Mouse (Mus musculus) heart, postnatal 14 days (tissue): ENCODE data around the gene Sumo3. TPM values are rescaled to one million over a fixed set of nuclear protein-coding genes. Genes with fewer than 3 reads are reported as not detected.

Experiments
- DNase-seq, 2 experiments: peaks; one replicate each; pipeline ENCODE4 v3.0.0; 2021 to 2022
- intact Hi-C: fragments of 180-260 bp; cut with DNase I; formaldehyde crosslinking; loops from one replicate; pipeline ENCODE4 v1.15.1; 2025
- total RNA-seq, 2 experiments: library from RNA; stranded (reverse); gene quantifications; 2 replicates each; pipeline ENCODE4 v1.2.3; 2021

Gene Sumo3
- total RNA-seq, 2 experiments from 2014 or later = 53.7 to 61.6 TPM

DNA sequence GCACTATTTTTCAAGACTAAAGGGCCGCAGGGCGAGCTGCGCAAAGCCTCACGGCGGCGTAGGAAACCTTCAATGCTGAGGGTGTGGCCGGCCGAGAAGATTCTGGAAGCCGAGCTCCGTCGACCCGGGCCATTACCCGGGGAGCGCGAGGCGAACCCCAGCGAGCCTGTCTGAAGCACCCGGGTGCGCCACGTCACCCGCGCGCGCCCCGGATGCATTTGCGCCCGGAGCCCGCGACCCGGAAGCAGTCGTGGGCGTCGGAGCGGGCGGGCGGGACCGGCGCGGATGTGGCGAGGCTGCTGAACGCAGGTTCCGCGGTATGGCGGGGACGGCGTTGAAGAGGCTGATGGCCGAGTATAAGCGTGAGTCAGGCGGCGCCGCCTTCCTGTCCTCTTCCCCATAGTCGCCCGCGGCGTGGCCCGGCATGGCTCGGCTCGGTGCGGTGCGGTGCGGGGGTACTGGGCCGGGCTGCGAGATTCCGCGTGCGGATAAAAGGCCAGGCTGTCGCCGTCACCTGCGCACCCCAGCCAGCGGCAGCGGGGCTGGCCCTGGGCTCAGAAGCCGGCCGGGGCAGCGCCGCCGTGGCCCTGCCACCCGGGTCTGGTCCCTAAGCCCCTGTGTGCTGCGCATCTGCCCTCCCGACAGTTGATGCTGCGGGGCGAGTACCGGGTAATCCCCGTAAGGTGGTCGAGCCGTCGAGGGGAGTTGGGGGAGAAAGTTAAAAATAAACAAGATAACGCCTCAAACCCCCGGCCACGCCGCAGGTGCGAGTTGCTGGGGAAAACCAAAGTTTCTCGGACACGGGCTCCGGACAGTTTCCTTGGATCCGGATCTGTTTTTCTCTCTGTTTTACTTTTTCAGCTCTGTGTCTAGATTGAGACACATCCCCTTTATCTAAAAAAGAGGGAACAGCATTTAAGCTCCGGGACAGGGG lies 16.4 kb downstream of the Sumo3 start, which contains the start of gene Ube2g2:
Gene Ube2g2, plus strand, starts transcription at position 221 of the 934 bp plus-strand sequence.
- intact Hi-C loops = loop anchor here (2.0 to 10.0 kb wide), 3 partner anchors 40 to 542 kb away; partner anchors contain the start of genes D10Jhu81e and Pttg1ip
- DNase-seq = peak; percentile 98 to 99

- intact Hi-C loops = loop anchor here (2.0 to 10.0 kb wide), 3 partner anchors 41 to 542 kb away; partner anchors contain the start of genes D10Jhu81e and Pttg1ip
- DNase-seq = peak; percentile 70 to 71
Observed at GRCm38 (mm10) chr10:77623069-77623492, 17.2 kb downstream of the Sumo3 start.

GRCm38 (mm10) chr10:77623639-77624400 lies 17.9 kb downstream of the Sumo3 start:
- intact Hi-C loops = loop anchor here (2.0 to 10.0 kb wide), 3 partner anchors 42 to 541 kb away; partner anchors contain the start of genes D10Jhu81e and Pttg1ip

DNA sequence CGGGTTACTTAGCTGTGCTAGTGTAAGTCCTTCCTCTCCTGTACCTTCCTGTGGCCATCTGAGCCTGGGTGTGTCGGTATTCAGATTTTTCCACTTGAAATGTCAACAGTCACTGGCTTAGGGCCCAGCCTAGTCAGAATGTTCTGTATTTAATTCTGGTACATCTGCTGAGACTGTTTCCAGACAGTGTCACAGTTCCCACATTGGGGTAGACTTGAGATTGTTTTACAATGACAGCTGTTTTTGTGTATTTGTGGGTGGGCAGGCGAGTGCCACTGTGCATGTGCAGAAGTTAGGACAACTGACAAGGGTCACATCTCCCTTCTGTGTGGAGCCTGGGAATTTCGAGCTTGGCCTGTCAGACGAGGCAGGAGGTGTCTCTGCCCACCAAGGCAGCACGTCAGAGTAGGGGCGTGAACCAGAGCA lies 18.7 kb downstream of the Sumo3 start:
- DNase-seq = peak; percentile 62 to 70
- intact Hi-C loops = loop anchor here (5.0 to 10.0 kb wide), 2 partner anchors 42 to 540 kb away; partner anchors contain the start of genes D10Jhu81e and Pttg1ip

More at GRCm38 (mm10) chr10:77623639-77624400, 17.9 kb downstream of the Sumo3 start:
- no peak for DNase-seq

GRCm38 (mm10) chr10:77626036-77626435 lies 20.1 kb downstream of the Sumo3 start:
- intact Hi-C loops = loop anchor here (2.0 to 10.0 kb wide), 3 partner anchors 191 to 539 kb away; partner anchors contain the start of gene D10Jhu81e
- peak in 1 of 2 experiments; percentile 38 for DNase-seq

DNA sequence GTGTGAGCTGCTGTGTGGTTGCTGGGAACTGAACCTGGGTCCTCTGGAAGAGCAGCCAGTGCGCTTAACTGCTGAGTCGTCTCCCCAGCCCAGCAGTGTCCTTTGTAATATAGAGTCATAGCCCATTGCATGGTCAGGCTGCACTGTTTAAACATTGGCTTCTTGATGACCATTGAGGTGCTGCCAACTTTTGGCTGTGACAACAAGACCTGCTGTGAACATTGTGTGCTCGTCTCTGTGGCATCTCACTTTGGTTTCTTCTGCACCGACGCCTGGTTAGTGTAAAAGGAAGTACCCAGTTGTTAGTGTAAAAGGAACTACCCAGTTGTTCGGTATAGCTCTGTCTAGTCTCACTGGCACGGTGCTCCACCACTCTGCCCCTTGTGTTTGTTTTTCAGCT lies 20.7 kb downstream of the Sumo3 start:
- DNase-seq = no peak
- intact Hi-C loops = loop anchor here (2.0 to 10.0 kb wide), 3 partner anchors 191 to 538 kb away; partner anchors contain the start of gene D10Jhu81e

GRCm38 (mm10) chr10:77627497-77627896 lies 21.6 kb downstream of the Sumo3 start:
- DNase-seq = peak; percentile 88 to 91
- intact Hi-C loops = loop anchor here (1.0 to 10.0 kb wide), 4 partner anchors 190 to 537 kb away; partner anchors contain the start of gene D10Jhu81e

GRCm38 (mm10) chr10:77629163-77629562 lies 23.3 kb downstream of the Sumo3 start:
- intact Hi-C loops = loop anchor here (5.0 to 10.0 kb wide), 2 partner anchors 188 to 536 kb away; partner anchors contain the start of gene D10Jhu81e
- no peak for DNase-seq

DNA sequence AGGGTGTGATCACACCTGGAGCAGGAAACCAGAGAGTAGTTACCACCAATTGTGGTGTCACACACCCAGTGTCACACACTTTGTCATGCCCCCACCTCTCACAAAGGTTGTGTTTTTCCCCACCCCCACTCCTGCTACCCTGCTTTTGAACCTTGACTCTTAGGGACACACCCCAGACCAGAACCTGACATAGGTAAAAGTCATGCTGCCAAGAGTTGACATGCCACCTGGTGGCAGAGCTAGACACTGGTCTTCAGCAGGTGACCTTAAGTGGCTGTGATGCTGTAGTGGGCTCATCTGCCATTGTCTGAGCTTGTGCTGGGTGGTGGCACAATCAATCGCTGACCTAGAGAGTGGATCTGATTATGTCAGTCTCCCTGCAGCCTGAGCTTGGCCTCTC lies 24.1 kb downstream of the Sumo3 start:
- intact Hi-C loops = loop anchor here (5.0 to 10.0 kb wide), 3 partner anchors 97 to 535 kb away; partner anchors contain the start of genes D10Jhu81e and Gm10100

GRCm38 (mm10) chr10:77634016-77634415 lies 28.1 kb downstream of the Sumo3 start:
- DNase-seq = no peak
- intact Hi-C loops = loop anchor here (5.0 kb wide), 1 partner anchor 93 kb away; the partner anchor contains the start of gene Gm10100

More for the DNA sequence above, 24.1 kb downstream of the Sumo3 start:
- no peak for DNase-seq

- DNase-seq = peak; percentile 56 to 59
- intact Hi-C loops = loop anchor here (5.0 kb wide), 1 partner anchor 93 kb away; the partner anchor contains the start of gene Gm10100
Observed at GRCm38 (mm10) chr10:77634452-77635231, 28.7 kb downstream of the Sumo3 start.

- intact Hi-C loops = no loop called here
- DNase-seq = no peak
Observed at GRCm38 (mm10) chr10:77636234-77636922, 30.5 kb downstream of the Sumo3 start.

DNA sequence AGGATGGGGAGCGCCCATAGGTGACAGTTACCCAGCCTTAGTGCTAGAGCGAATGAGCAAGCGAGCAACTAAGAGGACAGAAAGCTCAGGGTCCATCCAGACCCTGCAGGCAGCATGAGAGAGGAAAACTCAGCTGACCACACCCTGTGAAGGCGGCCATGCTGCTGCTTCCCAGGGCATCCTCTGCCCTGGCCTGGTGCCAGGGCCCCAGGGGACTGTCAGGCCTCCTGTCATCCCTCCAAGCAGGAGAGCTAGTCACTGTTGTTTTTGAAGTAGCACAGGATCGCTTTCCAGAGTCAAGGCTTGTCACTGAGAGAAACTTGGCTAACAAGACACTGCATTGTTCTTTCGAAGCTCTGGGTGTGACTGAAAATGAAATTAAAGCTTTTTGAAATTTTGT lies 33.1 kb downstream of the Sumo3 start:
- peak; percentile 43 to 53 for DNase-seq
- intact Hi-C loops = no loop called here

GRCm38 (mm10) chr10:77643160-77643559 lies 37.3 kb downstream of the Sumo3 start:
- DNase-seq = no peak
- intact Hi-C loops = no loop called here

DNA sequence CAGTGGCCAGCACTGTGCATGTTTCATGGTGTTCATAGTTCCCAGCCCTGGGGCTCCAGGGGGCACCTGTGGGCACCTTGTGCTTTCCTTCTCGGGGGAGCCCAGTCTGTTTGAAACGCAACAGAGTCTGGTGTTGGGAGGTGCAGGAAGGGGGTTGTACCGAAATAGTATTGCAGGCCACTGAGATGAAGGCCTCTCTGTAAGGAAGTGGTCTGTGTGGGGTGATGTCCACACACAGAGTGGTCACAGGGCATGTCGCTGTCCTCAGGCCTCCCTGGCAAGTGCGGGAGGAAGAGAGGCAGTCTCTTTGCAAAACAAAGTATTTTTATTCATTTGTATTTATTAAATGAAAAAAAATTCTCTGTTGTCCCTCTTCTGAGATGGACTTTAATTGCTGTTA lies 39.7 kb downstream of the Sumo3 start:
- intact Hi-C loops = no loop called here
- DNase-seq = no peak

GRCm38 (mm10) chr10:77647461-77647860 lies 41.6 kb downstream of the Sumo3 start:
- intact Hi-C loops = no loop called here

DNA sequence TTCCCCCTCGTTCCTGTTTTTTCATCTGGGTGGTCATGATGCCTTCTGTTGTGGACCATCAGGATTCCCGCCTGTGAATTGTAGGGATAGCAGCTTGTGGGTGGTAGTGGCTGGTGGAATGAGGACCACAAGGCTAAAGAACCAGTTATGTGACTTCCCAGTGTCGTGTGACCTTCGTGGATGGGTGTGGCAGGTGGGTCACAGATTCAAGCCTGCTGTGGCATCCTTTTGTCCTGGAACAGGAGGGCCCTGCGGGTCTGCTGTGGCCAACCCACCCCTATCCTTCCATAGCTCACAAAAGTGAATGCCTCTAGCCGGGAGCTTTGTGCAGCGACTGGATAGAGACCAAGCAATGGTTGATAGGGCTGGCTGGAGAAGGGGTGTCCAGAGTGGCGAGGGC lies 42.0 kb downstream of the Sumo3 start:
- intact Hi-C loops = no loop called here
- DNase-seq = no peak

More at GRCm38 (mm10) chr10:77647461-77647860, 41.6 kb downstream of the Sumo3 start:
- DNase-seq = no peak

GRCm38 (mm10) chr10:77652046-77652445 lies 46.1 kb downstream of the Sumo3 start:
- intact Hi-C loops = no loop called here
- no peak for DNase-seq
